Mouse (Mus musculus) embryonic facial prominence, embryonic 13.5 days (tissue): Measurements from ENCODE around the gene Prkcg. TPM values are rescaled to one million over a fixed set of nuclear protein-coding genes. Genes with fewer than 3 reads are reported as not detected.
A peak's percentile ranks its signal among the peaks of the same experiment; 100 is the strongest.
"Not testable (repeated sequence)": the region's sequence is repeated elsewhere in the genome, so short reads cannot be mapped to it uniquely, and the experiment has no call there.

Experiments
- ATAC-seq: fragments of 200-750 bp; cut with Nextera tagmentation; 2 replicates; pipeline ENCODE4 v1.8.0; 2017; ENCODE audit warnings: low read depth; ENCODE audit not compliant: insufficient number of reproducible peaks, insufficient read depth, low FRiP score, low TSS enrichment
- H3K27ac ChIP-seq: fragments of 300-500 bp; sonication (generic); 2 replicates; pipeline ENCODE4 v1.5.1; 2015; ENCODE audit warnings: moderate library complexity, mild to moderate bottlenecking, inconsistent platforms
- H3K27me3 ChIP-seq: fragments of 300-500 bp; sonication (generic); 2 replicates; pipeline ENCODE4 v1.6.1; 2015; ENCODE audit warnings: mild to moderate bottlenecking, inconsistent platforms
- H3K36me3 ChIP-seq: fragments of 300-500 bp; sonication (generic); 2 replicates; pipeline ENCODE4 v1.6.1; 2015; ENCODE audit warnings: mild to moderate bottlenecking, inconsistent platforms
- H3K4me1 ChIP-seq: fragments of 300-500 bp; sonication (generic); 2 replicates; pipeline ENCODE4 v1.6.1; 2015; ENCODE audit warnings: inconsistent platforms
- H3K4me2 ChIP-seq: fragments of 300-500 bp; sonication (generic); 2 replicates; pipeline ENCODE4 v1.6.1; 2015; ENCODE audit warnings: moderate library complexity, mild to moderate bottlenecking, inconsistent platforms
- H3K4me3 ChIP-seq: fragments of 300-500 bp; sonication (generic); 2 replicates; pipeline ENCODE4 v1.5.1; 2015; ENCODE audit warnings: mild to moderate bottlenecking, inconsistent platforms
- H3K9ac ChIP-seq: fragments of 300-500 bp; sonication (generic); 2 replicates; pipeline ENCODE4 v1.6.1; 2015; ENCODE audit warnings: mild to moderate bottlenecking, inconsistent platforms
- H3K9me3 ChIP-seq: fragments of 300-500 bp; sonication (generic); 2 replicates; pipeline ENCODE4 v1.6.1; 2016; ENCODE audit warnings: inconsistent platforms
- WGBS: fragments of 180-500 bp; shearing (Covaris S2); methylation state at CpG from one replicate; pipeline ENCODE4 v1.1.7; 2015; ENCODE audit warnings: mixed read lengths; 5-methylcytosine and 5-hydroxymethylcytosine counted together
- polyA plus RNA-seq: library from polyadenylated mRNA; unstranded; fragments of >200 nt; fragmentation: Nextera tagmentation; extraction: Ambion mirVana; gene quantifications from 2 replicates; pipeline ENCODE4 v1.2.1, GENCODE M21; 2015

Gene Prkcg
- polyA plus RNA-seq, 1 experiment from 2014 or later: 0.17 TPM

- Histone ChIP-seq H3K9ac (no peak overlapping the region), H3K27ac (peak overlapping the region; percentile 64), H3K9me3 (no peaks in the 10 kb centered on the region), H3K4me1 (peaks cover 8% of the 10 kb centered on the region; the same call in 1 of the 2 replicates), H3K4me2 (no peak overlapping the region), H3K27me3 (no peaks in the 10 kb centered on the region), H3K36me3 (no peaks in the 10 kb centered on the region), H3K4me3 (no peak overlapping the region)
- WGBS: 32% methylated on average over 6 of the region's 6 CpGs
- no peak for ATAC-seq
Observed at GRCm38 (mm10) chr7:3275455-3276170, 13.4 kb upstream of the Prkcg start.

- H3K4me3 ChIP-seq, ATAC-seq, H3K36me3 ChIP-seq, H3K9me3 ChIP-seq, H3K27me3 ChIP-seq, H3K4me1 ChIP-seq, H3K4me2 ChIP-seq, H3K9ac ChIP-seq: not testable (repeated sequence)
- 0 out of 2 replicates have a peak overlapping the region, but pooled peaks have one; percentile 44 for H3K27ac ChIP-seq
- WGBS: 16% methylated on average over 4 of the region's 4 CpGs
Observed at GRCm38 (mm10) chr7:3276781-3277180, 12.2 kb upstream of the Prkcg start.

- Histone ChIP-seq H3K9ac (no peak overlapping the region), H3K9me3 (no peaks in the 10 kb centered on the region), H3K27me3 (no peaks in the 10 kb centered on the region), H3K4me2 (no peak overlapping the region), H3K4me3 (no peak overlapping the region), H3K4me1 (peaks cover 8% of the 10 kb centered on the region; the same call in 1 of the 2 replicates), H3K27ac (no peak overlapping the region), H3K36me3 (no peaks in the 10 kb centered on the region)
- 73% methylated on average over 5 of the region's 5 CpGs for WGBS
- no peak for ATAC-seq
Observed at GRCm38 (mm10) chr7:3280080-3280653, 8.8 kb upstream of the Prkcg start.

- WGBS: 46% methylated on average over 8 of the region's 8 CpGs
- H3K9ac ChIP-seq: no peak overlapping the region
- no peak overlapping the region for H3K4me2 ChIP-seq
- H3K36me3 ChIP-seq: no peaks in the 10 kb centered on the region
- H3K9me3 ChIP-seq: no peaks in the 10 kb centered on the region
- ATAC-seq: no peak
- H3K27ac ChIP-seq: no peak overlapping the region
- H3K4me3 ChIP-seq: no peak overlapping the region
- peaks cover 4% of the 10 kb centered on the region; the same call in 1 of the 2 replicates for H3K4me1 ChIP-seq
- H3K27me3 ChIP-seq: no peaks in the 10 kb centered on the region
Observed at GRCm38 (mm10) chr7:3280654-3281153, 8.3 kb upstream of the Prkcg start.

- Histone ChIP-seq H3K9me3 (no peaks in the 10 kb centered on the region), H3K27me3 (no peaks in the 10 kb centered on the region), H3K27ac (no peak overlapping the region), H3K9ac (no peak overlapping the region), H3K4me3 (no peak overlapping the region), H3K36me3 (no peaks in the 10 kb centered on the region), H3K4me2 (no peak overlapping the region), H3K4me1 (peaks cover 4% of the 10 kb centered on the region; the same call in 1 of the 2 replicates)
- WGBS: 78% methylated on average over 6 of the region's 6 CpGs
- ATAC-seq: no peak
Observed at GRCm38 (mm10) chr7:3281741-3282140, 7.2 kb upstream of the Prkcg start.

- Histone ChIP-seq H3K9ac (no peak overlapping the region), H3K4me3 (no peak overlapping the region), H3K27me3 (no peaks in the 10 kb centered on the region), H3K27ac (no peak overlapping the region), H3K4me2 (no peak overlapping the region), H3K4me1 (0 out of 2 replicates have a peak, but pooled peaks cover 3% of the 10 kb centered on the region), H3K9me3 (no peaks in the 10 kb centered on the region), H3K36me3 (no peaks in the 10 kb centered on the region)
- ATAC-seq: no peak
- 83% methylated on average over 11 of the region's 11 CpGs for WGBS
Observed at GRCm38 (mm10) chr7:3283081-3283875, 5.7 kb upstream of the Prkcg start.

- WGBS: 87% methylated on average over 10 of the region's 10 CpGs
- no peak overlapping the region for H3K4me3 ChIP-seq
- no peak for ATAC-seq
- peaks cover 5% of the 10 kb centered on the region for H3K4me1 ChIP-seq
- H3K9me3 ChIP-seq: no peaks in the 10 kb centered on the region
- H3K9ac ChIP-seq: no peak overlapping the region
- no peak overlapping the region for H3K4me2 ChIP-seq
- H3K27me3 ChIP-seq: no peaks in the 10 kb centered on the region
- H3K27ac ChIP-seq: no peak overlapping the region
- no peaks in the 10 kb centered on the region for H3K36me3 ChIP-seq
Observed at GRCm38 (mm10) chr7:3284604-3285003, 4.4 kb upstream of the Prkcg start.

- no peak overlapping the region for H3K27ac ChIP-seq
Observed at GRCm38 (mm10) chr7:3286036-3286435, 2.9 kb upstream of the Prkcg start.

DNA sequence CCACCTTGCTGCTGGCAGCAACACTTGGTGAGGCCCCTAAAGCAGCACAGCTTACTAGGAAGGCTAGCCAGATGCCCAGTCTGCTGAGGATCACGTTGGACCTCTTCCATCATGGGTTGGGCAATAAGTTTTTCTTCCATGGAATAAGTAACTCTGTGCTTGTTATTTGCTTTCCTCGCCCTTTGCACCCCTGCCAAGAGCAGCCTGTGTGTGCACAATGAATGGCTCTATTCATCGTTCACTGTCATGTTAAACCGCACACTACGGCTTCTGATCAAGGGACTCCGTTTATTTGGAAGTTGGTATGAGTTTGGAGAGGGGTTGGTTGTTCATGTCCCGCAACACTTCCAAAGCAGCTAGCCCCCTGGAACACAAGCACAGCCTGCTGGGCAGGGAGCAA, 1.8 kb upstream of the Prkcg start:
- 47% methylated on average over 7 of the region's 7 CpGs for WGBS
- H3K4me1 ChIP-seq: peaks cover 30% of the 10 kb centered on the region
- no peaks in the 10 kb centered on the region for H3K27me3 ChIP-seq
- no peaks in the 10 kb centered on the region for H3K36me3 ChIP-seq
- no peak for ATAC-seq
- H3K4me2 ChIP-seq: no peak overlapping the region
- H3K9me3 ChIP-seq: no peaks in the 10 kb centered on the region
- no peak overlapping the region for H3K9ac ChIP-seq
- H3K4me3 ChIP-seq: no peak overlapping the region
- peak overlapping the region; percentile 48; the same call in 1 of the 2 replicates for H3K27ac ChIP-seq

More at GRCm38 (mm10) chr7:3286036-3286435, 2.9 kb upstream of the Prkcg start:
- Histone ChIP-seq H3K36me3 (no peaks in the 10 kb centered on the region), H3K27me3 (no peaks in the 10 kb centered on the region), H3K4me1 (peaks cover 20% of the 10 kb centered on the region), H3K9ac (no peak overlapping the region), H3K4me2 (no peak overlapping the region), H3K4me3 (no peak overlapping the region), H3K9me3 (no peaks in the 10 kb centered on the region)
- 94% methylated on average over 5 of the region's 5 CpGs for WGBS
- ATAC-seq: no peak

DNA sequence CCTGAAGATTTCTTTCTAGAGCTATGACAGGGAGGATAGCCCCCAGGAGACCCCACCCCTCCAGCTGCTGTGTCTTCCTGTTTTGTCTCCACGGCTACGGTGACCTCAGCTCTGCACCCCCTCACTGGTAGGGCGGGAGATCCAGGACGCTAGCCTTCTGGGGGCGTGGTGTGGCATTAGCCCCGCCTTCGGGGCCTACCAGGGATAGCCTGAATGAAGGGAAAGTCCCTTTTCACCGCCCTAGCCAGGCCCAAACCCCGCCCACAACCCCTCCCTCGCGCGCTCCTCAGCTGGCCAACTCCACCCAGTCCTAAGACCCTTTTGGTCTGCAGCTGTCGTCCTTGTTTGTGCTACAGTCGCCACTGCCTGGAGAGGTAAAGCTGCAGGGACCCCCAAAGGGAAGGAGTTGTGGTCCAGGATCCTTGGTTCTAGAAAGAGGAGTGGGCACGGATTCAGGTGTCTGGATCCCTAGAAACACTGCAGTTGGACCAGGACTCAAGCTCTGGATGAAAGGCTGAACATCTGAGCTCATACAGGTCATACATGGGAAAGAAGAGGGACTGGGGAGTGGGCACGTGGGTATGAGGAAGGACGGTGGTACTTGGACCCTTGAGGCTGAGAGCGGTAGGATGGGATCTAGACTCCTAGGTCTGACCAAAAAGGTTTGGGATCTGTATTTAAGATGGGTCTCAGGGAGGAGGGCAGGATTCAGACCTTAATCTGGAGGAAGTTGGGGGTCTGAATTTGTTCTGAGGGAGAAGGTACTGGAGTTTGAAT, 1.5 kb downstream of the Prkcg start:
- peak overlapping the region; percentile 94 for H3K27ac ChIP-seq

DNA sequence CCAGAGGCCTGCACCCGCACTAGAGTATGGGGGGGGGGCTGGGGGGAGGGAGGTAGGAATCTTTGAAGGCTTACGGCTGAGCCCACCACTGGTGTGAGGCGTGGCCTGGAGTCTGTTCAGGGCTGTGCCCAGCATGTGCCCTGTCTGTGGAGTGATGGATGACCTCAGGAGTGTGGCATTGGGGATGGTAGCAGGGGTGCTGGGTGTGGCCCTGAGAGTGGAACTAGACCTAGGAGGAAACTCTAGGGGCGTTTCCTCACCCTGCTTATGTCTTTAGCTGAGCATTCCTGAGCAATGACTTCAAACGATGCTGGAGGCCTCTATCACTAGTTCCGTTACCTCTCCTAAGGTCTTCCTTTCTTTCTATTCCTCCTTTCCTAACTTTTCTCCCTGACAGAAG, 2.2 kb downstream of the Prkcg start:
- WGBS: 43% methylated on average over 6 of the region's 6 CpGs
- Histone ChIP-seq H3K27me3 (no peaks in the 10 kb centered on the region), H3K4me2 (peak overlapping the region; percentile 75), H3K36me3 (peaks cover 12% of the 10 kb centered on the region), H3K27ac (peak overlapping the region; percentile 94), H3K4me3 (peak overlapping the region; percentile 55), H3K9ac (no peak overlapping the region), H3K9me3 (no peaks in the 10 kb centered on the region), H3K4me1 (peaks cover 45% of the 10 kb centered on the region)
- ATAC-seq: no peak

More for the DNA sequence above, 1.5 kb downstream of the Prkcg start:
- Histone ChIP-seq H3K27me3 (no peaks in the 10 kb centered on the region), H3K4me3 (peak overlapping the region; percentile 55), H3K36me3 (peaks cover 12% of the 10 kb centered on the region), H3K9ac (peak overlapping the region; percentile 79), H3K4me2 (peak overlapping the region; percentile 75), H3K4me1 (peaks cover 45% of the 10 kb centered on the region), H3K9me3 (no peaks in the 10 kb centered on the region)
- WGBS: 2% methylated on average over 18 of the region's 18 CpGs
- ATAC-seq: peak; percentile 85
